Mouse (Mus musculus): ENCODE measurements around the gene Tubb1. TPM values are rescaled to one million over a fixed set of nuclear protein-coding genes. Genes with fewer than 3 reads are reported as not detected.
A peak's percentile ranks its signal among the peaks of the same experiment; 100 is the strongest.

The Tubb1 gene
- polyA plus RNA-seq, 1 experiment, result not detected

DNA sequence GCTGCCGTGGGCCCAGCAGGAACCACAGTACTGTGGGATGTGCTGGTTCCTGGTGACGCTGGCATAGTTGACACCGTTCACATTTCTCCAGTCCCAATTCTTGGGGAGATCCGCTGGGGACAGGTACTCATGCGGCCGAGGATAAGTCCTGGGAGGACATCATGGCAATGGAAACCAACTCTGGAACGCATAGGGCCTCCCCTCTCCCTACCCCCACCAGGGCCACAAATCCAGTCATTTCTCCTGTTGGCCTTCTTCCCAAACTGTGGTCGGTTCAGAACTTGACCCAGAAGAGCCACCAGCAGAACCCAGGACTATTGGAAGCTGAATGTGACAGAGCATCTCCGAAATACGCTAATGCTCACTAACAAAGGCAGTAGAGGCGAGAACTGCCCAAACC, 12.3 kb upstream of the Tubb1 start:
- Histone ChIP-seq H3K27ac (replicated peaks; ENCODE audit: low read depth, low read length) (peak overlapping the region; percentile 83), H3K4me1 (ENCODE audit: control insufficient read depth, insufficient read depth, insufficient read length, low read length) (peaks cover 16% of the 10 kb centered on the region), H3K4me3 (ENCODE audit: insufficient read depth, low read depth, low read length) (peak overlapping the region; percentile 70)

- H3K4me3 ChIP-seq (ENCODE audit: insufficient read depth, low read depth, low read length), result peak within 1 kb of the TSS; percentile 70
- H3K4me1 ChIP-seq (ENCODE audit: control insufficient read depth, insufficient read depth, insufficient read length, low read length), result peaks cover 19% of the 10 kb centered on the region
- peak within 1 kb of the TSS; percentile 83 for H3K27ac ChIP-seq (replicated peaks; ENCODE audit: low read depth, low read length)
Observed at GRCm38 (mm10) chr2:174438737-174439449, 11.6 kb upstream of the Tubb1 start, which contains the start of gene Ctsz. Gene Ctsz (minus strand): TSS chr2:174439039.

- H3K4me1 ChIP-seq (ENCODE audit: control insufficient read depth, insufficient read depth, insufficient read length, low read length), result peaks cover 19% of the 10 kb centered on the region
- no peak overlapping the region; the same call in 1 of the 2 replicates for H3K27ac ChIP-seq (replicated peaks; ENCODE audit: low read depth, low read length)
- peak overlapping the region; percentile 70 for H3K4me3 ChIP-seq (ENCODE audit: insufficient read depth, low read depth, low read length)
Observed at GRCm38 (mm10) chr2:174439450-174439838, 11.1 kb upstream of the Tubb1 start.

- Histone ChIP-seq H3K4me3 (ENCODE audit: insufficient read depth, low read depth, low read length) (no peak overlapping the region), H3K27ac (replicated peaks; ENCODE audit: low read depth, low read length) (no peak overlapping the region), H3K4me1 (ENCODE audit: control insufficient read depth, insufficient read depth, insufficient read length, low read length) (peaks cover 19% of the 10 kb centered on the region)
Observed at GRCm38 (mm10) chr2:174439961-174440360, 10.5 kb upstream of the Tubb1 start.

- H3K4me1 ChIP-seq (ENCODE audit: control insufficient read depth, insufficient read depth, insufficient read length, low read length), result peaks cover 12% of the 10 kb centered on the region
- no peak overlapping the region for H3K27ac ChIP-seq (replicated peaks; ENCODE audit: low read depth, low read length)
- H3K4me3 ChIP-seq (ENCODE audit: insufficient read depth, low read depth, low read length), result no peak overlapping the region
Observed at GRCm38 (mm10) chr2:174441898-174442297, 8.6 kb upstream of the Tubb1 start.

DNA sequence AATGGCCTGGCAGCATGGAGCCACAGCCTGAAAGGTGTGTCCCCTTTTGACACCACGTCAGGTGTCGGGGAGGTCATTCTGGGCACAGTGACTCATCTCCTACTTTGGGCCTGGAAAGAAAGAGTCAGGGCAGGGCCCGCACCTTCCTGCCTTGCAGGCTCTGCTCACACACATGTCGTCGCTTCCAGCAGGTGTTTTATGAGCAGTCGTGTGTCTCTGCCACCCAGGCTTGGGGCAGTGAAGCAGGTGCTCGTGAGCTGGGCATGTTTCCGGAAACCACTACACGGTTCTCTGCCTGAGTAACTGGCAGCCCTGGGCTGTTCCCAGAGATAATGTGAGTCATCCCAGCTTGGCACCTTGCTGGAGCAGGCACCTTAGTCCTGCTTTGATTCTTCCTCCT, 8.0 kb upstream of the Tubb1 start:
- Histone ChIP-seq H3K27ac (replicated peaks; ENCODE audit: low read depth, low read length) (no peak overlapping the region), H3K4me3 (ENCODE audit: insufficient read depth, low read depth, low read length) (no peak overlapping the region), H3K4me1 (ENCODE audit: control insufficient read depth, insufficient read depth, insufficient read length, low read length) (peaks cover 12% of the 10 kb centered on the region)

- Histone ChIP-seq H3K4me3 (ENCODE audit: insufficient read depth, low read depth, low read length) (no peak overlapping the region), H3K4me1 (ENCODE audit: control insufficient read depth, insufficient read depth, insufficient read length, low read length) (peaks cover 8% of the 10 kb centered on the region), H3K27ac (replicated peaks; ENCODE audit: low read depth, low read length) (0 out of 2 replicates have a peak overlapping the region, but pooled peaks have one; percentile 17)
Observed at GRCm38 (mm10) chr2:174443046-174443445, 7.4 kb upstream of the Tubb1 start.

DNA sequence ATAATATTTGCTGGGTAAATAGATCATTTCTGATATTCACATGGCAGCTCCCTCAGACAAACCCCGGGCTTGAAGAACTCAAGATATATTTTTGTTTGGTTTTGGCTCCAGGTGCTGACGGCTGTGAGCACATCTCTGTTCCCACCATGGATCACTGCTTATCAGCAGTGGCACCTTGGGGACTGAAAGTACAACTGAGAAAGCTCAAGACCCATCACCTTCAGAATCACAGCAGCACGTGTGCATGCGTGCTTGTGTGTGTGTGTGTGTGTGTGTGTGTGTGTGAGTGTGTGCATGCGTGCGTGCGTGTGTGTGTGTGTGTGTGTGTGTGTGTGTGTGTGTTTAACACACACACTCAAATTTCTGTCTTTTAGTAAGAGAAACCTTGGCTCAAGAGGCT, 6.1 kb upstream of the Tubb1 start:
- Histone ChIP-seq H3K27ac (replicated peaks; ENCODE audit: low read depth, low read length) (no peak overlapping the region), H3K4me1 (ENCODE audit: control insufficient read depth, insufficient read depth, insufficient read length, low read length) (0 out of 2 replicates have a peak, but pooled peaks cover 6% of the 10 kb centered on the region), H3K4me3 (ENCODE audit: insufficient read depth, low read depth, low read length) (no peak overlapping the region)

GRCm38 (mm10) chr2:174445018-174445417, 5.5 kb upstream of the Tubb1 start:
- Histone ChIP-seq H3K4me1 (ENCODE audit: control insufficient read depth, insufficient read depth, insufficient read length, low read length) (0 out of 2 replicates have a peak, but pooled peaks cover 6% of the 10 kb centered on the region), H3K4me3 (ENCODE audit: insufficient read depth, low read depth, low read length) (no peak overlapping the region), H3K27ac (replicated peaks; ENCODE audit: low read depth, low read length) (no peak overlapping the region)

DNA sequence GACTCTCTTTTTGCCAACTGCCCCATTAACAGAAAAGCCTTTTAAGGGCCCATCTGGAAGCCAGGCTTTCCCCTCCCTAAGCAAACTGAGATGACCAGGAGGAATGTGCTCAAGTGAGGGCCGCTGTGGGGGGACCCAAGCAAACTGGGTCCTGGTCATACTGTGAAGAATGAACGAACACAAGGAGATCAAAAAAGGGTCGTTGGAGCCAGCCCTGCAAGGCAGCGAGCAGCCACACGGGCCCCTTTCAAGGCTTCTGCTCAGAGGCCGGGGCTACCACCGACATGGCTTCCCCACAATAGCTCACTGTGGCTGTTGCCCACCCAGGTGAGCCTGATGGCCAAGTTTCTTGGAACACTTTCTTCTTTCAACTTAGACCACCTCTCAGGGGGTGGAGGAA, 4.0 kb upstream of the Tubb1 start:
- Histone ChIP-seq H3K4me1 (ENCODE audit: control insufficient read depth, insufficient read depth, insufficient read length, low read length) (0 out of 2 replicates have a peak, but pooled peaks cover 6% of the 10 kb centered on the region), H3K27ac (replicated peaks; ENCODE audit: low read depth, low read length) (no peak overlapping the region), H3K4me3 (ENCODE audit: insufficient read depth, low read depth, low read length) (no peak overlapping the region)

GRCm38 (mm10) chr2:174446905-174447304, 3.6 kb upstream of the Tubb1 start:
- H3K4me3 ChIP-seq (ENCODE audit: insufficient read depth, low read depth, low read length), result no peak overlapping the region
- 0 out of 2 replicates have a peak, but pooled peaks cover 6% of the 10 kb centered on the region for H3K4me1 ChIP-seq (ENCODE audit: control insufficient read depth, insufficient read depth, insufficient read length, low read length)
- no peak overlapping the region for H3K27ac ChIP-seq (replicated peaks; ENCODE audit: low read depth, low read length)

GRCm38 (mm10) chr2:174448405-174448804, 2.1 kb upstream of the Tubb1 start:
- no peak overlapping the region for H3K4me3 ChIP-seq (ENCODE audit: insufficient read depth, low read depth, low read length)
- H3K4me1 ChIP-seq (ENCODE audit: control insufficient read depth, insufficient read depth, insufficient read length, low read length), result 0 out of 2 replicates have a peak, but pooled peaks cover under 1% of the 10 kb centered on the region
- H3K27ac ChIP-seq (replicated peaks; ENCODE audit: low read depth, low read length), result no peak overlapping the region

- Histone ChIP-seq H3K27ac (replicated peaks; ENCODE audit: low read depth, low read length) (no peak overlapping the region), H3K4me3 (ENCODE audit: insufficient read depth, low read depth, low read length) (no peak overlapping the region), H3K4me1 (ENCODE audit: control insufficient read depth, insufficient read depth, insufficient read length, low read length) (no peaks in the 10 kb centered on the region)
Observed at GRCm38 (mm10) chr2:174453681-174454080, 3.2 kb downstream of the Tubb1 start.

DNA sequence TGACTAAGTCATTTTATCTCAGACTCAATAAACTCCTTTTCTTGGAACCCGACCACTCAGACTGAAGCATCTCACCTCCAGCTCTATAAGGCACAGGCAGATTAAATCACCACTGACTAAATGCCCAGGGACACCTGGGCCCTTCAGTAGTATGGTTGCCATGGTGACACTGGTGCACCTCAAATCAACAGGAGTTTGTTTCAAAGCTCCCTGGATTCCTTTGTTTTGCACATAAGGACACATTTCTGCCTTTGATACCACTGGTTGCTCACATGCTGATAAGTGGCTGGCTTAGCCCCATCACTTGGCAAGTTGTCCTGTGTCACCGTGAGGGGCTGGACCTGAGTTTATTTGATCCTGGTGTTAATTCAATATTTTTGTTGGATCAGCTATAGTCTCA, 8.9 kb downstream of the Tubb1 start:
- Histone ChIP-seq H3K4me1 (ENCODE audit: control insufficient read depth, insufficient read depth, insufficient read length, low read length) (no peaks in the 10 kb centered on the region), H3K4me3 (ENCODE audit: insufficient read depth, low read depth, low read length) (no peak overlapping the region), H3K27ac (replicated peaks; ENCODE audit: low read depth, low read length) (no peak overlapping the region)

DNA sequence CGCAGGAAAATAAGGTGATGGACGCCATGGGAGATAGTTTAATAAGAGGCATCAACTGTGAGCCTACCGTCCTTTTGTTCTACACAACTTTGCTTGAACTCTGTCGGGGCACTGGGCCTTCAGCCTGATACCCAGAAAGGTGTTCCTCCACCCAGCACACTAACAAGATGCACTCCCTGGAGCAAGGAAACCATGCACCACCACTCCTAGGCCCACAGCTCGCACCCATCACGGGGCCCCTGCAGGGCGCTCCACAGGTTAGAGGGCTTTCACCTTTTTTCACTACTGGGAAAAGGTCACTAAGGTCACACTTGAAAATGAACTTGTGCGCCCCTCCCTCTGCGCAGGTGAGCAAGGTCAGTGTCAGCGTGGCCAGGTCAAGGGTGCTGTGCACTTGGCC, 12.9 kb downstream of the Tubb1 start:
- H3K4me1 ChIP-seq (ENCODE audit: control insufficient read depth, insufficient read depth, insufficient read length, low read length), result no peaks in the 10 kb centered on the region; the same call in 1 of the 2 replicates
- peak overlapping the region; percentile 98 for H3K27ac ChIP-seq (replicated peaks; ENCODE audit: low read depth, low read length)
- H3K4me3 ChIP-seq (ENCODE audit: insufficient read depth, low read depth, low read length), result peak overlapping the region; percentile 88

All from brown adipose tissue, adult 24 weeks (tissue).